Mouse (Mus musculus) liver, adult 2 months (tissue): ENCODE data around the gene Cavin3. TPM values are rescaled to one million over a fixed set of nuclear protein-coding genes. Genes with fewer than 3 reads are reported as not detected.

ENCODE experiments used
- DNase-seq: peaks from one replicate; pipeline ENCODE4 v3.0.0-alpha.2; 2011; ENCODE audit warnings: low read depth, low spot score; ENCODE audit errors: extremely low read depth
- H3K27ac ChIP-seq: fragments of 200-500 bp; replicated peaks from 2 replicates; pipeline ENCODE4 v1.5.1; 2012; ENCODE audit warnings: low read depth, mild to moderate bottlenecking, control low read depth, inconsistent platforms, low read length; ENCODE audit not compliant: insufficient read depth
- H3K27me3 ChIP-seq: fragments of 200-500 bp; 2 replicates; pipeline ENCODE4 v1.6.1; 2012; ENCODE audit warnings: mild to moderate bottlenecking, moderate library complexity, low read length, inconsistent platforms; ENCODE audit not compliant: control insufficient read depth, insufficient read depth
- H3K36me3 ChIP-seq: fragments of 200-500 bp; 2 replicates; pipeline ENCODE4 v1.6.1; 2012; ENCODE audit warnings: low read length, inconsistent platforms; ENCODE audit not compliant: control insufficient read depth, insufficient read depth
- H3K4me1 ChIP-seq: fragments of 200-500 bp; 2 replicates; pipeline ENCODE4 v1.6.1; 2011; ENCODE audit warnings: low read length; ENCODE audit not compliant: control insufficient read depth, insufficient read depth
- H3K4me3 ChIP-seq: fragments of 200-500 bp; 2 replicates; pipeline ENCODE4 v1.5.1; 2011; ENCODE audit warnings: low read depth, mild to moderate bottlenecking, control low read depth, low read length, moderate library complexity; ENCODE audit not compliant: insufficient read depth
- H3K79me2 ChIP-seq: fragments of 200-500 bp; 2 replicates; pipeline ENCODE4 v1.6.1; 2012; ENCODE audit warnings: inconsistent platforms, mild to moderate bottlenecking, low read length, moderate library complexity; ENCODE audit not compliant: control insufficient read depth, insufficient read depth
- H3K9ac ChIP-seq: fragments of 200-500 bp; 2 replicates; pipeline ENCODE4 v1.6.1; 2012; ENCODE audit warnings: low read depth, mild to moderate bottlenecking, control low read depth, inconsistent platforms, low read length
- CTCF ChIP-seq: fragments of 200-500 bp; IDR thresholded peaks from 2 replicates; pipeline ENCODE4 v1.5.1; 2011; ENCODE audit warnings: low read depth, low read length, control low read depth
- POLR2A ChIP-seq: fragments of 200-500 bp; IDR thresholded peaks from 2 replicates; pipeline ENCODE4 v1.6.1; 2011; ENCODE audit warnings: low read length, control low read depth; ENCODE audit not compliant: insufficient read depth; ENCODE audit errors: extremely low read depth
- WGBS: fragments of 180-500 bp; shearing (Covaris S2); methylation state at CpG from one replicate; pipeline ENCODE4 v1.1.7; 2018; 5-methylcytosine and 5-hydroxymethylcytosine counted together
- polyA plus RNA-seq: library from polyadenylated mRNA; depleted of rRNA; stranded (reverse); fragments of >200 nt; gene quantifications from 2 replicates; pipeline ENCODE4 v1.2.3, GENCODE M21; 2012; rRNA removed
- total RNA-seq: library from RNA; depleted of rRNA; stranded (reverse); fragments of >200 nt; gene quantifications from 2 replicates; pipeline ENCODE4 v1.2.3, GENCODE M21; 2014; rRNA removed

Gene Cavin3
- total and polyA plus RNA-seq, 2 experiments: 1.1 to 1.4 TPM

DNA sequence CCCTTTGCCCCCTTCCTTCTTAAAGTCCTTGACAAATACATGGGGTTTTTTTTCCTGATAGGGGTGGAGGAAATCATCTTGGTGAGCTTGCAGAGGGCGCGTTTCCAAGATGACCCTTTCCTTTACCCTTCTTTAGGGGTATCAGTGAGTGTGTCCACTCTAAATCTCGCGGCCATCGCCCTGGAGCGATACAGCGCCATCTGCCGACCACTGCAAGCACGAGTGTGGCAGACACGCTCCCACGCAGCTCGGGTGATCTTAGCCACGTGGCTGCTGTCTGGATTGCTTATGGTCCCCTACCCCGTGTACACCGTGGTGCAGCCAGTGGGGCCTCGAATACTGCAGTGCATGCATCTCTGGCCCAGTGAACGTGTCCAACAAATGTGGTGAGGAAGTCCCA, 48.2 kb downstream of the Cavin3 start:
- H3K36me3 ChIP-seq: no peaks in the 10 kb centered on the region
- H3K79me2 ChIP-seq: no peaks in the 10 kb centered on the region
- no peak for DNase-seq
- H3K27ac ChIP-seq: no peak overlapping the region
- H3K4me3 ChIP-seq: no peak overlapping the region
- H3K4me1 ChIP-seq: no peaks in the 10 kb centered on the region
- H3K27me3 ChIP-seq: no peaks in the 10 kb centered on the region
- 83% methylated on average over 17 of the region's 17 CpGs for WGBS
- TF ChIP-seq CTCF (no peak), POLR2A (no peak)
- H3K9ac ChIP-seq: no peak overlapping the region

GRCm38 (mm10) chr7:105432058-105432457, 50.0 kb downstream of the Cavin3 start:
- no peak for TF ChIP-seq POLR2A
- no peak for TF ChIP-seq CTCF
- H3K27ac ChIP-seq: no peak overlapping the region
- H3K9ac ChIP-seq: no peak overlapping the region
- H3K36me3 ChIP-seq: no peaks in the 10 kb centered on the region
- DNase-seq: no peak
- H3K4me3 ChIP-seq: no peak overlapping the region
- no peaks in the 10 kb centered on the region for H3K79me2 ChIP-seq
- H3K4me1 ChIP-seq: no peaks in the 10 kb centered on the region
- 31% methylated on average over 1 of the region's 1 CpGs for WGBS
- H3K27me3 ChIP-seq: no peaks in the 10 kb centered on the region

Other genes with a start within 250 kb of the Cavin3 start
- not detected in 2 replicates for gene Olfr688, start 194.2 kb downstream of the Cavin3 start, total RNA-seq
- gene Olfr688, start 194.2 kb downstream of the Cavin3 start, polyA plus RNA-seq: not detected in 2 replicates
- gene Olfr689, start 171.1 kb downstream of the Cavin3 start, total RNA-seq: not detected in 2 replicates
- not detected in 2 replicates for gene Olfr689, start 171.1 kb downstream of the Cavin3 start, polyA plus RNA-seq
- gene Olfr690, start 148.2 kb downstream of the Cavin3 start, total RNA-seq: not detected in 2 replicates
- not detected in 2 replicates for gene Olfr690, start 148.2 kb downstream of the Cavin3 start, polyA plus RNA-seq
- not detected in 2 replicates for gene Olfr691, start 140.0 kb downstream of the Cavin3 start, total RNA-seq
- not detected in 2 replicates for gene Olfr691, start 140.0 kb downstream of the Cavin3 start, polyA plus RNA-seq
- gene Olfr692, start 114.1 kb downstream of the Cavin3 start, total RNA-seq: not detected in 2 replicates
- not detected in 2 replicates for gene Olfr692, start 114.1 kb downstream of the Cavin3 start, polyA plus RNA-seq
- not detected in 2 replicates for gene Gm5901, start 107.3 kb downstream of the Cavin3 start, total RNA-seq
- gene Gm5901, start 107.3 kb downstream of the Cavin3 start, polyA plus RNA-seq: 0.07 TPM in 1 of 2 replicates, not detected in the other
- 4.5 and 7.7 TPM in 2 replicates for gene Fam160a2, start 82.2 kb downstream of the Cavin3 start, total RNA-seq
- gene Fam160a2, start 82.2 kb downstream of the Cavin3 start, polyA plus RNA-seq: 16.3 and 26.8 TPM in 2 replicates
- gene Cnga4, start 77.7 kb downstream of the Cavin3 start, total RNA-seq: not detected in 2 replicates
- 0.04 TPM in 2 replicates for gene Cnga4, start 77.7 kb downstream of the Cavin3 start, polyA plus RNA-seq
- gene Cckbr, start 56.6 kb downstream of the Cavin3 start, total RNA-seq: not detected in 2 replicates
- gene Cckbr, start 56.6 kb downstream of the Cavin3 start, polyA plus RNA-seq: not detected in 2 replicates
- gene Smpd1, start 72.1 kb upstream of the Cavin3 start, total RNA-seq: 33.1 and 38.1 TPM in 2 replicates
- gene Smpd1, start 72.1 kb upstream of the Cavin3 start, polyA plus RNA-seq: 48.4 and 51.9 TPM in 2 replicates
- gene Apbb1, start 99.4 kb upstream of the Cavin3 start, total RNA-seq: 1.1 TPM in 2 replicates
- gene Apbb1, start 99.4 kb upstream of the Cavin3 start, polyA plus RNA-seq: 0.85 and 1.6 TPM in 2 replicates
- gene Hpx, start 117.8 kb upstream of the Cavin3 start, total RNA-seq: 5,639 and 7,644 TPM in 2 replicates
- gene Hpx, start 117.8 kb upstream of the Cavin3 start, polyA plus RNA-seq: 4,285 and 5,140 TPM in 2 replicates
- gene Trim3, start 151.3 kb upstream of the Cavin3 start, total RNA-seq: 6.3 and 10.2 TPM in 2 replicates
- 10.9 and 14.9 TPM in 2 replicates for gene Trim3, start 151.3 kb upstream of the Cavin3 start, polyA plus RNA-seq
- 42.2 and 67.5 TPM in 2 replicates for gene Timm10b, start 157.8 kb upstream of the Cavin3 start, total RNA-seq
- gene Timm10b, start 157.8 kb upstream of the Cavin3 start, polyA plus RNA-seq: 51.4 and 63.3 TPM in 2 replicates
- gene Arfip2, start 158.1 kb upstream of the Cavin3 start, total RNA-seq: 4.9 and 7.9 TPM in 2 replicates
- 15.7 and 28.6 TPM in 2 replicates for gene Arfip2, start 158.1 kb upstream of the Cavin3 start, polyA plus RNA-seq
- 27.7 and 28.6 TPM in 2 replicates for gene Gm45799, start 158.3 kb upstream of the Cavin3 start, total RNA-seq
- 136 and 140 TPM in 2 replicates for gene Gm45799, start 158.3 kb upstream of the Cavin3 start, polyA plus RNA-seq
- 0.92 and 1.5 TPM in 2 replicates for gene Dnhd1, start 168.5 kb upstream of the Cavin3 start, total RNA-seq
- 0.82 and 0.88 TPM in 2 replicates for gene Dnhd1, start 168.5 kb upstream of the Cavin3 start, polyA plus RNA-seq